ENCODE assay signal across 28 mouse cellular contexts in genomic region chr3:10974429-10974828, GRCm38 (mm10).
"Had no signal": no experiment of that assay in that cellular context is flagged by ENCODE, and none has a peak within 500 bp of the region (broad histone marks: within the 10 kb centered on the region; RNA-seq: fewer than 3 reads in every experiment).

No protein-coding gene starts in this region.

- H3K9ac ChIP-seq: embryonic facial prominence, embryonic 12.5 days; embryonic facial prominence, embryonic 13.5 days; embryonic facial prominence, embryonic 15.5 days; forebrain, embryonic 12.5 days; forebrain, embryonic 13.5 days; forebrain, embryonic 15.5 days; forebrain, postnatal 0 days had no signal

- H3K4me2 ChIP-seq: embryonic facial prominence, embryonic 12.5 days; embryonic facial prominence, embryonic 13.5 days; embryonic facial prominence, embryonic 15.5 days; forebrain, embryonic 12.5 days; forebrain, embryonic 13.5 days; forebrain, embryonic 15.5 days had no signal

- H3K27ac ChIP-seq: embryonic facial prominence, embryonic 10.5 days; embryonic facial prominence, embryonic 12.5 days; embryonic facial prominence, embryonic 13.5 days; embryonic facial prominence, embryonic 15.5 days; forebrain, embryonic 10.5 days; forebrain, embryonic 12.5 days; forebrain, embryonic 13.5 days; forebrain, embryonic 15.5 days; gastrocnemius, adult 2 months; heart, adult 2 months had no signal

- ATAC-seq: forebrain, embryonic 13.5 days; forebrain, embryonic 14.5 days; forebrain, embryonic 15.5 days; forebrain, embryonic 16.5 days; forebrain, postnatal 0 days had no signal

- H3K4me3 ChIP-seq: embryonic facial prominence, embryonic 10.5 days; embryonic facial prominence, embryonic 12.5 days; embryonic facial prominence, embryonic 13.5 days; embryonic facial prominence, embryonic 15.5 days; erythroblast, embryonic 14.5 days; forebrain, embryonic 10.5 days; forebrain, embryonic 12.5 days; forebrain, embryonic 13.5 days; forebrain, embryonic 15.5 days; gastrocnemius, adult 2 months; heart, adult 2 months had no signal

- H3K9me3 ChIP-seq: embryonic facial prominence, embryonic 10.5 days; embryonic facial prominence, embryonic 12.5 days; embryonic facial prominence, embryonic 13.5 days; embryonic facial prominence, embryonic 15.5 days; forebrain, embryonic 10.5 days; forebrain, embryonic 12.5 days; forebrain, embryonic 13.5 days; forebrain, embryonic 15.5 days had no signal

- H3K4me1 ChIP-seq: embryonic facial prominence, embryonic 10.5 days; embryonic facial prominence, embryonic 12.5 days; embryonic facial prominence, embryonic 13.5 days; embryonic facial prominence, embryonic 15.5 days; forebrain, embryonic 10.5 days; forebrain, embryonic 12.5 days; forebrain, embryonic 13.5 days; forebrain, embryonic 15.5 days had no signal

- H3K27me3 ChIP-seq: embryonic facial prominence, embryonic 12.5 days; embryonic facial prominence, embryonic 13.5 days; embryonic facial prominence, embryonic 15.5 days; forebrain, embryonic 12.5 days; forebrain, embryonic 13.5 days; forebrain, embryonic 15.5 days had no signal

- H3K36me3 ChIP-seq: embryonic facial prominence, embryonic 10.5 days; embryonic facial prominence, embryonic 12.5 days; embryonic facial prominence, embryonic 13.5 days; embryonic facial prominence, embryonic 15.5 days; forebrain, embryonic 10.5 days; forebrain, embryonic 12.5 days; forebrain, embryonic 15.5 days had no signal

- DNase-seq: cerebellum, adult 2 months; cerebellum, adult 8-10 months; cerebellum, adult 9-10 months; cerebellum, adult 9-11 months; cerebellum, postnatal 10 days; cerebellum, postnatal 14 days; cerebellum, postnatal 25 days; cerebellum, postnatal 36 days; embryo, embryonic 11 days; forebrain, postnatal 0 days; gastrocnemius, adult 2 months; gastrocnemius, postnatal 10 days; gastrocnemius, postnatal 14 days; gastrocnemius, postnatal 25 days; gastrocnemius, postnatal 36 days; heart, adult 18-20 months; heart, adult 2 months had no signal
